Mouse (Mus musculus): ENCODE data around the gene Hes6.

DNA sequence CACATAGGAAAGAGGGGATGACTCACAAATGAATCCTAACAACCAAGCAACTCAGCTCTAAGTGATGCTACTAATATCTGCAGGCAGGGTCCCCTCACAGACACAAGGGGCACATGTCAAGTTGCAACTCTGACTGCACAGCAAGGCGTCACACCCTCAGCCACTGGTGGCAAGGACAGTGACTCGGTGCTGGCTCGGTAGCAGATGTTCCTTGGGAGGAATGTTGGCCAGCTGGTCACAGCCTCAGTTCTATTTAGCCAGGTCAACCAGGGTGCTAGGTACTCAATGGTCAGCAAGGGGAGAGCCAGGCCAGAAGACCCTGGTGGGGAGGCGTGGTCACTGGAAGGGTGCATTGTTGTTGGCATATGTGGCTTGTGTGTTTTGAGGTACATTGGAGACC is 6.0 kb downstream of the Hes6 start:
- no peak for TF ChIP-seq CTCF (IDR thresholded peaks at IDR 0.05; ENCODE audit: borderline replicate concordance, extremely low read depth, insufficient read depth, insufficient read length)
- no peak for TF ChIP-seq POLR2A (IDR thresholded peaks at IDR 0.05; ENCODE audit: borderline replicate concordance, extremely low read depth, insufficient read depth, insufficient read length, poor library complexity, severe bottlenecking)

Measured in brain, embryonic 14.5 days (tissue).